Mouse (Mus musculus) heart, embryonic 13.5 days (tissue): Measurements from ENCODE around the gene Zfyve27. TPM values are rescaled to one million over a fixed set of nuclear protein-coding genes. Genes with fewer than 3 reads are reported as not detected.

Source experiments
- ATAC-seq: fragments of 200-750 bp; cut with Nextera tagmentation; 2 replicates; pipeline ENCODE4 v1.8.0; 2017; ENCODE audit warnings: moderate TSS enrichment; ENCODE audit not compliant: insufficient number of reproducible peaks, low FRiP score, low TSS enrichment; ENCODE audit errors: extremely low read depth
- H3K27ac ChIP-seq: fragments of 300-500 bp; sonication (generic); replicated peaks from 2 replicates; pipeline ENCODE4 v1.5.1; 2015; ENCODE audit warnings: moderate library complexity, mild to moderate bottlenecking, inconsistent platforms
- H3K27me3 ChIP-seq: fragments of 300-500 bp; sonication (generic); replicated peaks from 2 replicates; pipeline ENCODE4 v1.6.1; 2015; ENCODE audit warnings: mild to moderate bottlenecking, inconsistent platforms
- H3K36me3 ChIP-seq: fragments of 300-500 bp; sonication (generic); 2 replicates; pipeline ENCODE4 v1.6.1; 2015; ENCODE audit warnings: mild to moderate bottlenecking, inconsistent platforms
- H3K4me1 ChIP-seq: fragments of 300-500 bp; sonication (generic); 2 replicates; pipeline ENCODE4 v1.6.1; 2015; ENCODE audit warnings: inconsistent platforms
- H3K4me2 ChIP-seq: fragments of 300-500 bp; sonication (generic); 2 replicates; pipeline ENCODE4 v1.6.1; 2015; ENCODE audit warnings: inconsistent platforms, mild to moderate bottlenecking, moderate library complexity
- H3K4me3 ChIP-seq: fragments of 300-500 bp; sonication (generic); 2 replicates; pipeline ENCODE4 v1.5.1; 2015; ENCODE audit warnings: moderate library complexity, mild to moderate bottlenecking, inconsistent platforms
- H3K9ac ChIP-seq: fragments of 300-500 bp; sonication (generic); 2 replicates; pipeline ENCODE4 v1.6.1; 2015; ENCODE audit warnings: inconsistent platforms, mild to moderate bottlenecking, moderate library complexity
- H3K9me3 ChIP-seq: fragments of 300-500 bp; sonication (generic); 2 replicates; pipeline ENCODE4 v1.6.1; 2016; ENCODE audit warnings: inconsistent platforms
- WGBS: fragments of 180-500 bp; shearing (Covaris S2); methylation state at CpG from one replicate; pipeline ENCODE4 v1.1.7; 2015; ENCODE audit warnings: mixed read lengths; 5-methylcytosine and 5-hydroxymethylcytosine counted together
- polyA plus RNA-seq: library from polyadenylated mRNA; unstranded; fragments of >200 nt; fragmentation: Nextera tagmentation; extraction: Ambion mirVana; gene quantifications from 2 replicates; pipeline ENCODE4 v1.2.1, GENCODE M21; 2015

Zfyve27 gene
- polyA plus RNA-seq, 1 experiment from 2014 or later = 20.2 TPM

DNA sequence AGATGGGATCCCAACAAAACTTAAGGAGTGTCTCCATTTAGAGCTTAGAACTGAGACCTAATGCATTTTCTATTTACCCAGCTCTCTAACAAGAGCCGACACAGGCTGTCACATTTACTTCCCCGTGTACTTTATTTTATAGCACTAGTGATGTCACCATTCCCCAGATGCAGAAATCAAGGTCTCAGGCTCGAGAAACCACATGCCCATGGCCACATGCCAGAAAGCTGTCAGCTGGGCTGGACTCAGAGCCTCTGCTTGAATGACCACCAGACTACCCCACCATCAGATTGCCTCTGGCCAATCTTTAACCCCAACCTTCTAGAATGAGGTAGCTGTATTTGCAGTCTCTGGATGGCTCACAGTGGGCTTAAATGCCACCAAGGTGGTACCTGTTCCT is 79.7 kb downstream of the Zfyve27 start:
- no peak overlapping the region for H3K4me2 ChIP-seq
- no peak for ATAC-seq
- H3K27ac ChIP-seq = no peak overlapping the region
- no peak overlapping the region for H3K9ac ChIP-seq
- H3K9me3 ChIP-seq = no peaks in the 10 kb centered on the region
- H3K36me3 ChIP-seq = no peaks in the 10 kb centered on the region
- 54% methylated on average over 3 of the region's 3 CpGs for WGBS
- H3K4me1 ChIP-seq = peaks cover 26% of the 10 kb centered on the region
- no peak overlapping the region for H3K4me3 ChIP-seq
- H3K27me3 ChIP-seq = peaks cover 12% of the 10 kb centered on the region

Other genes starting within 250 kb of the Zfyve27 start
- gene Exosc1, start 230.5 kb upstream of the Zfyve27 start, polyA plus RNA-seq = 46.5 and 47.1 TPM in 2 replicates
- gene Zdhhc16, start 230.5 kb upstream of the Zfyve27 start, polyA plus RNA-seq = 55.3 and 57.5 TPM in 2 replicates
- gene Mms19, start 182.8 kb upstream of the Zfyve27 start, polyA plus RNA-seq = 17.2 and 22.1 TPM in 2 replicates
- 12.8 and 14.6 TPM in 2 replicates for gene Ubtd1, start 182.2 kb upstream of the Zfyve27 start, polyA plus RNA-seq
- gene Ankrd2, start 128.0 kb upstream of the Zfyve27 start, polyA plus RNA-seq = not detected in 2 replicates
- 0.44 and 1.4 TPM in 2 replicates for gene Hoga1, start 118.3 kb upstream of the Zfyve27 start, polyA plus RNA-seq
- not detected in 2 replicates for gene 4933411K16Rik, start 111.7 kb upstream of the Zfyve27 start, polyA plus RNA-seq
- gene Morn4, start 77.6 kb upstream of the Zfyve27 start, polyA plus RNA-seq = 15.2 and 15.3 TPM in 2 replicates
- gene Pi4k2a, start 73.5 kb upstream of the Zfyve27 start, polyA plus RNA-seq = 14.5 and 16.9 TPM in 2 replicates
- 30.6 and 34.2 TPM in 2 replicates for gene Avpi1, start 34.9 kb upstream of the Zfyve27 start, polyA plus RNA-seq
- 7.4 and 7.7 TPM in 2 replicates for gene Marveld1, start 16.6 kb upstream of the Zfyve27 start, polyA plus RNA-seq
- 4.4 and 5.4 TPM in 2 replicates for gene Sfrp5, start 38.3 kb downstream of the Zfyve27 start, polyA plus RNA-seq
- gene Golga7b, start 83.6 kb downstream of the Zfyve27 start, polyA plus RNA-seq = 0.22 and 0.25 TPM in 2 replicates